Mouse (Mus musculus) liver, adult 2 months (tissue): ENCODE data around the gene Tmem238l. TPM values are rescaled to one million over a fixed set of nuclear protein-coding genes. Genes with fewer than 3 reads are reported as not detected.

Experiments used
- DNase-seq: peaks from one replicate; pipeline ENCODE4 v3.0.0-alpha.2; 2011; ENCODE audit warnings: low read depth, low spot score; ENCODE audit errors: extremely low read depth
- H3K27ac ChIP-seq: fragments of 200-500 bp; replicated peaks from 2 replicates; pipeline ENCODE4 v1.5.1; 2012; ENCODE audit warnings: low read depth, mild to moderate bottlenecking, control low read depth, inconsistent platforms, low read length; ENCODE audit not compliant: insufficient read depth
- H3K27me3 ChIP-seq: fragments of 200-500 bp; 2 replicates; pipeline ENCODE4 v1.6.1; 2012; ENCODE audit warnings: mild to moderate bottlenecking, moderate library complexity, low read length, inconsistent platforms; ENCODE audit not compliant: control insufficient read depth, insufficient read depth
- H3K36me3 ChIP-seq: fragments of 200-500 bp; 2 replicates; pipeline ENCODE4 v1.6.1; 2012; ENCODE audit warnings: low read length, inconsistent platforms; ENCODE audit not compliant: control insufficient read depth, insufficient read depth
- H3K4me1 ChIP-seq: fragments of 200-500 bp; 2 replicates; pipeline ENCODE4 v1.6.1; 2011; ENCODE audit warnings: low read length; ENCODE audit not compliant: control insufficient read depth, insufficient read depth
- H3K4me3 ChIP-seq: fragments of 200-500 bp; 2 replicates; pipeline ENCODE4 v1.5.1; 2011; ENCODE audit warnings: low read depth, mild to moderate bottlenecking, control low read depth, low read length, moderate library complexity; ENCODE audit not compliant: insufficient read depth
- H3K79me2 ChIP-seq: fragments of 200-500 bp; 2 replicates; pipeline ENCODE4 v1.6.1; 2012; ENCODE audit warnings: inconsistent platforms, mild to moderate bottlenecking, low read length, moderate library complexity; ENCODE audit not compliant: control insufficient read depth, insufficient read depth
- H3K9ac ChIP-seq: fragments of 200-500 bp; 2 replicates; pipeline ENCODE4 v1.6.1; 2012; ENCODE audit warnings: low read depth, mild to moderate bottlenecking, control low read depth, inconsistent platforms, low read length
- CTCF ChIP-seq: fragments of 200-500 bp; IDR thresholded peaks from 2 replicates; pipeline ENCODE4 v1.5.1; 2011; ENCODE audit warnings: low read depth, low read length, control low read depth
- POLR2A ChIP-seq: fragments of 200-500 bp; IDR thresholded peaks from 2 replicates; pipeline ENCODE4 v1.6.1; 2011; ENCODE audit warnings: low read length, control low read depth; ENCODE audit not compliant: insufficient read depth; ENCODE audit errors: extremely low read depth
- WGBS: fragments of 180-500 bp; shearing (Covaris S2); methylation state at CpG from one replicate; pipeline ENCODE4 v1.1.7; 2018; 5-methylcytosine and 5-hydroxymethylcytosine counted together
- polyA plus RNA-seq: library from polyadenylated mRNA; depleted of rRNA; stranded (reverse); fragments of >200 nt; gene quantifications from 2 replicates; pipeline ENCODE4 v1.2.3, GENCODE M21; 2012; rRNA removed
- total RNA-seq: library from RNA; depleted of rRNA; stranded (reverse); fragments of >200 nt; gene quantifications from 2 replicates; pipeline ENCODE4 v1.2.3, GENCODE M21; 2014; rRNA removed

Tmem238l gene
- total and polyA plus RNA-seq, 2 experiments: not detected

DNA sequence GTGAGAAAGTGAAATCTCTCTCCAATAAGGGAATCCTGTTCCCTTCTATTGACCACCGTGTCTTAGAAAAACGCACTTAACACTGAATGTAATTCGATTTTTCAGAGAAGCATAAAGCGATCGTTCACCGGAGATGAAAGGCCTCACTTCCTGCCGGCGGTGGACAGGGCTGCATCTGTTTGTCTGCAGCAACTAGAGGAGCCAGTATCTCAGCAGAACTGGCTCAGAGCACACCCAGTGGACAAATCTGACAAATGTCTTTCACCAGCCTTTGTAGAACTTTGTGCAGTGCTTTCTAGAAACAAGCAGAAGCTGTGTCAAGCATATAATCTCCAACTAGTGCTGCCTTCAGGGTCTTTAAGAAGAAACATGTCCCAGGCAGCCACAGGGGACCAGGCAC, 54.0 kb downstream of the Tmem238l start:
- Histone ChIP-seq H3K36me3 (no peaks in the 10 kb centered on the region), H3K79me2 (no peaks in the 10 kb centered on the region), H3K4me3 (no peak overlapping the region), H3K4me1 (no peaks in the 10 kb centered on the region), H3K27ac (no peak overlapping the region), H3K27me3 (no peaks in the 10 kb centered on the region), H3K9ac (no peak overlapping the region)
- DNase-seq: no peak
- no peak for TF ChIP-seq POLR2A
- TF ChIP-seq CTCF: no peak
- WGBS: 7% methylated on average over 8 of the region's 8 CpGs

DNA sequence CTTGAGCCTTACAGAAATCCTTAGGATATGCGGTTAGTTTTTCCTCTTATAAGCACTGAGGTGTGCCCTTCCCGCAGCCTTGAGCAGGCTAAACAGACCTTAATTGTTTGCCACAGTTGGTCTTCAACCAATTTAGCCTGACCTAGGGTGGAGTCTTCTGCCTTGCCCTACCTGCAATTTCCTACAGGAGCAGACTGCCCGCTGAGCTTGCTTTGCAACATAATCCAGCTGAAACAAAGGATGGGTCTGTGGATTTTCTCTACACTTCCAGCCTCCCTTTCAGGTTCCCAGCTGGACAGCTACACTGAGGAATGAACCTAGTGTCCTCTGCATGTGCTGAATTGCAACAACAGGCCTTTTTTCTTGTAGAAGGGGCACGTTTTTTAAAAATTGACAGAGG, 55.2 kb downstream of the Tmem238l start:
- Histone ChIP-seq H3K79me2 (no peaks in the 10 kb centered on the region), H3K9ac (no peak overlapping the region), H3K27me3 (no peaks in the 10 kb centered on the region), H3K4me1 (no peaks in the 10 kb centered on the region), H3K27ac (no peak overlapping the region), H3K4me3 (no peak overlapping the region), H3K36me3 (no peaks in the 10 kb centered on the region)
- 75% methylated on average over 4 of the region's 4 CpGs for WGBS
- TF ChIP-seq POLR2A (no peak), CTCF (no peak)
- no peak for DNase-seq

Other genes with a start within 250 kb of the Tmem238l start
- not detected in 2 replicates for gene Pirt, start 44.7 kb upstream of the Tmem238l start, total RNA-seq
- gene Pirt, start 44.7 kb upstream of the Tmem238l start, polyA plus RNA-seq: not detected in 2 replicates
- gene Tmem220, start 68.5 kb downstream of the Tmem238l start, total RNA-seq: 6.6 and 8.7 TPM in 2 replicates
- gene Tmem220, start 68.5 kb downstream of the Tmem238l start, polyA plus RNA-seq: 9.5 and 9.9 TPM in 2 replicates
- 25.2 and 36.5 TPM in 2 replicates for gene Adprm, start 96.0 kb downstream of the Tmem238l start, total RNA-seq
- gene Adprm, start 96.0 kb downstream of the Tmem238l start, polyA plus RNA-seq: 10.8 and 14.0 TPM in 2 replicates
- 10.5 and 11.5 TPM in 2 replicates for gene Sco1, start 96.0 kb downstream of the Tmem238l start, total RNA-seq
- gene Sco1, start 96.0 kb downstream of the Tmem238l start, polyA plus RNA-seq: 4.8 and 5.5 TPM in 2 replicates
- not detected in 2 replicates for gene Myh3, start 121.7 kb downstream of the Tmem238l start, total RNA-seq
- not detected in 2 replicates for gene Myh3, start 121.7 kb downstream of the Tmem238l start, polyA plus RNA-seq
- 3.0 TPM in 1 of 2 replicates, not detected in the other for gene Myh2, start 214.4 kb downstream of the Tmem238l start, total RNA-seq
- gene Myh2, start 214.4 kb downstream of the Tmem238l start, polyA plus RNA-seq: not detected in 2 replicates
- gene Myh1, start 243.4 kb downstream of the Tmem238l start, total RNA-seq: 3.2 TPM in 1 of 2 replicates, not detected in the other
- not detected in 2 replicates for gene Myh1, start 243.4 kb downstream of the Tmem238l start, polyA plus RNA-seq